Mouse (Mus musculus) limb, embryonic 14.5 days (tissue): Measurements from ENCODE around the gene Il10ra. TPM values are rescaled to one million over a fixed set of nuclear protein-coding genes. Genes with fewer than 3 reads are reported as not detected.

Experiments used
- ATAC-seq: fragments of 200-750 bp; cut with Nextera tagmentation; 2 replicates; pipeline ENCODE4 v1.8.0; 2017; ENCODE audit warnings: low read depth, moderate number of reproducible peaks, moderate TSS enrichment; ENCODE audit not compliant: low FRiP score
- DNase-seq: peaks from one replicate; pipeline ENCODE4 v3.0.0-alpha.2; 2015; ENCODE audit warnings: low spot score
- H3K27ac ChIP-seq: fragments of 300-500 bp; sonication (generic); replicated peaks from 2 replicates; pipeline ENCODE4 v1.5.1; 2014; ENCODE audit warnings: low read depth, mild to moderate bottlenecking, low read length, moderate library complexity, mixed read lengths
- H3K27me3 ChIP-seq: fragments of 300-500 bp; sonication (generic); 2 replicates; pipeline ENCODE4 v1.6.1; 2014; ENCODE audit warnings: low read length, mixed read lengths; ENCODE audit not compliant: control insufficient read depth, insufficient read depth
- H3K36me3 ChIP-seq: fragments of 300-500 bp; sonication (generic); 2 replicates; pipeline ENCODE4 v1.6.1; 2014; ENCODE audit warnings: mild to moderate bottlenecking, low read length, moderate library complexity, mixed read lengths; ENCODE audit not compliant: control insufficient read depth, insufficient read depth
- H3K4me1 ChIP-seq: fragments of 300-500 bp; sonication (generic); 2 replicates; pipeline ENCODE4 v1.6.1; 2014; ENCODE audit warnings: antibody characterized with exemption, low read length, mixed read lengths; ENCODE audit not compliant: control insufficient read depth, insufficient read depth
- H3K4me2 ChIP-seq: fragments of 300-500 bp; sonication (generic); replicated peaks from 2 replicates; pipeline ENCODE4 v1.6.1; 2014; ENCODE audit warnings: low read depth, mild to moderate bottlenecking, low read length, moderate library complexity; ENCODE audit not compliant: severe bottlenecking
- H3K4me3 ChIP-seq: fragments of 300-500 bp; sonication (generic); replicated peaks from 2 replicates; pipeline ENCODE4 v1.5.1; 2014; ENCODE audit warnings: low read length
- H3K9ac ChIP-seq: fragments of 300-500 bp; sonication (generic); 2 replicates; pipeline ENCODE4 v1.6.1; 2014; ENCODE audit warnings: mild to moderate bottlenecking, low read depth, low read length, moderate library complexity; ENCODE audit not compliant: severe bottlenecking
- H3K9me3 ChIP-seq: fragments of 300-500 bp; sonication (generic); 2 replicates; pipeline ENCODE4 v1.6.1; 2016; ENCODE audit warnings: low read length; ENCODE audit not compliant: control insufficient read depth
- POLR2A ChIP-seq: fragments of 200-500 bp; IDR thresholded peaks from 2 replicates; pipeline ENCODE4 v1.8.0; 2012; ENCODE audit warnings: inconsistent platforms, mild to moderate bottlenecking, moderate library complexity, borderline replicate concordance; ENCODE audit not compliant: insufficient read depth, insufficient read length; ENCODE audit errors: extremely low read depth
- WGBS: fragments of 180-500 bp; shearing (Covaris S2); extraction: QIAGEN DNeasy Blood & Tissue Kit; methylation state at CpG from one replicate; pipeline ENCODE4 v1.1.7; 2014; 5-methylcytosine and 5-hydroxymethylcytosine counted together
- polyA plus RNA-seq, 2 experiments: library from polyadenylated mRNA; depleted of rRNA in 1 of 2; stranded (reverse) in 1 of 2; unstranded in 1 of 2; fragments of >200 nt; fragmentation: Nextera tagmentation in 1 of 2; extraction: Ambion mirVana in 1 of 2; gene quantifications; 2 replicates each; pipeline versions ENCODE4 v1.2.1 to v1.2.3; 2012 to 2014

Il10ra gene
- polyA plus RNA-seq, 2 experiments = 1.3 to 1.6 TPM

DNA sequence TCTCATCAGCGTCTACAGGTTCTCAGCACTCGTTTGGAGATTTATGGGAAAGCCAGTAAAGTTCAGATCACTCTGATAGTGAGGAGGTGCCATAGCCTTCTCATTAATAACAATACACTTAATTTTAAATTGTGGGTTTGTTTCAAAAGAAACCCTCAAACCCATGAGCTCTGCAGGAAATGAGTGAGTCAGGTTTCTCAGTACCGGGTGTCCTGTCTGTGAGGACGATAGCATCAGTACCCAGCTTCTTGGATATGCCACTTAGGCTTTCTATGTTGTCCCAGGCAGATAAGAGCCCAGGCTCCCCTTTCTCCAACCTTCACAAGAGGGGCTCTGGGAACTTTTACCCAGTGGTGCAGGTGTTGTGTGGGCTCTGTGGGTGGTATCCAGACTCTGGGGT, 17.0 kb downstream of the Il10ra start:
- H3K4me1 ChIP-seq = no peaks in the 10 kb centered on the region
- ATAC-seq (no peak), DNase-seq (no peak)
- no peak for TF ChIP-seq POLR2A
- 58% methylated on average over 4 of the region's 4 CpGs for WGBS
- no peak overlapping the region for H3K27ac ChIP-seq
- no peak overlapping the region for H3K9ac ChIP-seq
- no peak overlapping the region for H3K4me3 ChIP-seq
- H3K27me3 ChIP-seq = no peaks in the 10 kb centered on the region
- H3K4me2 ChIP-seq = no peak overlapping the region
- H3K36me3 ChIP-seq = no peaks in the 10 kb centered on the region
- no peaks in the 10 kb centered on the region for H3K9me3 ChIP-seq

DNA sequence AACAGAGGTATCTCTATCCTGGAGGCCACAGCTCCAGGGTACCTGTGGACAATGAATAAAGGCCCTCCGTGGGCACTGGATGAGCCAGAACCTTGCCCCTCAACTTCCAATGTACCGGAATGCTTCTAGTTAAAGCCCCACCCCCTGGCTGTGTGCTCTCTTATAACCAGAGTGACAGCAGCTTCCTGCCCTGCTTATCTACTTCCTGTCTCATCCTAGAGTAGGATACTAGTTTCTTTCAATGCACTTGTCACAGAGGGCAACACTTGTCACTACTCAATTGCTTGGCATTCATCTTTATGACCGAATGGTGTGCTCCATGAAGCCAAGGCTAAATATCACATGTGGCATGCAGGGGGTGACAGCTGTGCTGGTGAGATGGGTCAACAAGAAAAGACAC, 17.7 kb downstream of the Il10ra start:
- no peak for TF ChIP-seq POLR2A
- 86% methylated on average over 3 of the region's 3 CpGs for WGBS

DNA sequence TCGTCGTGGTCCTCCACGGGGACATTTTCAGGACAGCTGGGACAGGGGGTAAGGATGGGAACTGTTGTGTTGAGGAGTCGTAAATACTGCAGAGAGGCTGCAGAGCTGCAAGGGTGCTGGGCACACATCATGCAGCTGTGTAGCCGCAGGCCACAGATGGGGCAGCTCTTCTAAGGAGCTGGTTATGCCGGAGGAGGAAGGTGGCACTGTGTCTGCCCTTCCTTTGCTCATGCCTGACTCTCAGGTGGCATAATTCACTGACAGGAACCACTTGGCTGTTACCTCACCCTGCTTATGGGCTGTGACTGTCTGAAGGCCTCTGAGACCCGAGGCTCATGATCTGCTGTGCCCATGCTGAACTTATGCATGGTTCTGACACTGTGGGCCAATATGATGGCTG, 18.6 kb downstream of the Il10ra start:
- no peak overlapping the region for H3K9ac ChIP-seq
- no peak overlapping the region for H3K27ac ChIP-seq
- H3K9me3 ChIP-seq = no peaks in the 10 kb centered on the region
- 82% methylated on average over 7 of the region's 7 CpGs for WGBS
- H3K4me2 ChIP-seq = no peak overlapping the region
- no peaks in the 10 kb centered on the region for H3K36me3 ChIP-seq
- H3K4me3 ChIP-seq = no peak overlapping the region
- no peak for TF ChIP-seq POLR2A
- no peaks in the 10 kb centered on the region for H3K4me1 ChIP-seq
- no peaks in the 10 kb centered on the region for H3K27me3 ChIP-seq
- DNase-seq = no peak
- ATAC-seq = no peak

More for the DNA sequence above, 17.7 kb downstream of the Il10ra start:
- Histone ChIP-seq H3K4me1 (no peaks in the 10 kb centered on the region), H3K9ac (no peak overlapping the region), H3K4me3 (no peak overlapping the region), H3K36me3 (no peaks in the 10 kb centered on the region), H3K27ac (no peak overlapping the region), H3K27me3 (no peaks in the 10 kb centered on the region), H3K4me2 (no peak overlapping the region), H3K9me3 (no peaks in the 10 kb centered on the region)
- DNase-seq (no peak), ATAC-seq (no peak)

DNA sequence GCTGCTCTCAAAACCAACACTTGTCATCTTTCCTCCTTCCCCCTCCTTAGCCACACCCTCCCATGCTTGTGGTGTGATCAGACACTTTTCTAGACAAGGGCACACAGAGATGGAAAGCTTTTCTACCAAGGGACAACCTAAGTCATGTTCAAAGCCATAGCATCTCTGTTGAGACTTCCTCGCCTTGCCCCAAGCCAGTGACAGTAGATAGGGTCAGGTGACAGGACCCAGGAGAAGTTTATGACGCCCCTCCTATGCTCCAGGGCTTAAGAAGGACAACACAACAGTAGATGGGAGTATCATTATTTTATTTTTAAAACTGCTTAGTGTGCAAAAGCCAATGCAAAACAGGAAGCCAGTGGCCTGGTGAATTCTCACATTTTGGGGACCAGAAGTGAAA, 21.4 kb downstream of the Il10ra start:
- Histone ChIP-seq H3K4me3 (no peak overlapping the region), H3K9me3 (no peaks in the 10 kb centered on the region), H3K36me3 (no peaks in the 10 kb centered on the region), H3K9ac (no peak overlapping the region), H3K27ac (no peak overlapping the region), H3K27me3 (no peaks in the 10 kb centered on the region), H3K4me1 (no peaks in the 10 kb centered on the region), H3K4me2 (no peak overlapping the region)
- ATAC-seq (no peak), DNase-seq (no peak)
- WGBS = 67% methylated on average over 2 of the region's 2 CpGs
- no peak for TF ChIP-seq POLR2A

DNA sequence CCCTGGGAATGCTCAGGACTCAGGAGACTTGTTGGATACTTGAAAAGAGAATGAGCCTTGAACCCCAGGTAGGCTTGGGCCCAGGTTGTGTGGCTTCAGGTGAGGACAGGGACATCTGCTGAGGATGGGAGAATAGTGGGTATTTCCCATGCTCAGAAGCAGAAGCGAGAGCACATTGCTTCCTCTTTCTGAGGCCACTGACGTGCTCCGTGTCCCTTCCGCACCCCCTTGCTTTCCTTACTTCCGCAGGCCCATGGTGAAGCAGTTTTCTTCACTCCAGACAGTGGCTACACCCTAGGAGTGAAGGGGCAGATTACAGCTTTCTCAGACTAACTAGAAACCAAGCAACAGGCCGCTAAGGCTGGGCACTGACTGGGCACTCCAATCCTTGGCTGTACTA, 22.9 kb downstream of the Il10ra start:
- DNase-seq (no peak), ATAC-seq (no peak)
- H3K4me3 ChIP-seq = no peak overlapping the region
- no peak overlapping the region for H3K27ac ChIP-seq
- no peak for TF ChIP-seq POLR2A
- no peak overlapping the region for H3K9ac ChIP-seq
- H3K9me3 ChIP-seq = no peaks in the 10 kb centered on the region
- H3K36me3 ChIP-seq = no peaks in the 10 kb centered on the region
- 90% methylated on average over 6 of the region's 6 CpGs for WGBS
- no peak overlapping the region for H3K4me2 ChIP-seq
- no peaks in the 10 kb centered on the region for H3K27me3 ChIP-seq
- no peaks in the 10 kb centered on the region for H3K4me1 ChIP-seq

DNA sequence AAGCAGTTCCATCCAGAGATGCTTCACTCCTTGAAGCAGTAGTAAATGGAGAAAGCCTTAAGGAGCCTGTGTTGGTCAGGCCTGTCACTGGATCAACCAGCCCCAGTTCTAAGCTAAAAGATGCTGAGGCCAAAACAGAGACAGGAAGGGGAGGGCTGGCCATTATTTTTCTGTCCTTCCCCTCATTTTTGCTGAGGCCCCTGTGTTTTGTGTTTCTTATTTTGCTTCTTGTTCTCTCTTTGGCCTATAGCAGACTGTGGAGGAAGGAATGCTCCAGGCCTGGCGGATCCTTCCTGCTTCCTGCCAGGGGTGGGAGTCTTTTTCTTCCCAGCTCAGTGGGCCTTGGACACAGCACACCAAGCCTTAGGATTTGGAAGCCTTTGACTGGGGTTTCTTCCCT, 23.5 kb downstream of the Il10ra start:
- Histone ChIP-seq H3K9ac (no peak overlapping the region), H3K27me3 (no peaks in the 10 kb centered on the region; the same call in 1 of the 2 replicates), H3K4me3 (no peak overlapping the region), H3K36me3 (no peaks in the 10 kb centered on the region), H3K27ac (no peak overlapping the region), H3K4me1 (no peaks in the 10 kb centered on the region), H3K4me2 (no peak overlapping the region), H3K9me3 (no peaks in the 10 kb centered on the region)
- DNase-seq (no peak), ATAC-seq (no peak)
- WGBS = 76% methylated on average over 1 of the region's 1 CpGs
- no peak for TF ChIP-seq POLR2A
